Mouse (Mus musculus): ENCODE measurements around the gene Dscaml1.

The Dscaml1 gene

DNA sequence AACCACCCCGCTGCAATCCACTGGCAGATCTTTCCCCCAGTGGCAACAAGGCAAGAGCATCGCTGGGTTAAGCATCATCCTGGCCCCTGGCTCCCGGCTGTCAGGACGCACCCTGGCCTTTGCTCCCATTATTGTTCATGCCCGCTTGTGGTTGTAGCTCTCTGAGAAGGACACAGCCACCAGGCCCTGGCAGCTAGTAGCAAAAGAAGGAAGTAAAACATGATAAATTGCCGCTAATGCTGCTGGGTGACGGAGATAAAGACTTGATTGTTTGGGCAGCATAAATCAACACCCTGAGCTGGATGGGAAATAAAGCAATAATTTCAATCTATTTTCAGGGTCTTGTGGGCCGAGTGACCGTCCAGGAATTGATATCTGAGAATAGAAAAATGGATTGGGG lies 81.1 kb downstream of the Dscaml1 start:
- no peak for DNase-seq (ENCODE audit: low read depth)

DNA sequence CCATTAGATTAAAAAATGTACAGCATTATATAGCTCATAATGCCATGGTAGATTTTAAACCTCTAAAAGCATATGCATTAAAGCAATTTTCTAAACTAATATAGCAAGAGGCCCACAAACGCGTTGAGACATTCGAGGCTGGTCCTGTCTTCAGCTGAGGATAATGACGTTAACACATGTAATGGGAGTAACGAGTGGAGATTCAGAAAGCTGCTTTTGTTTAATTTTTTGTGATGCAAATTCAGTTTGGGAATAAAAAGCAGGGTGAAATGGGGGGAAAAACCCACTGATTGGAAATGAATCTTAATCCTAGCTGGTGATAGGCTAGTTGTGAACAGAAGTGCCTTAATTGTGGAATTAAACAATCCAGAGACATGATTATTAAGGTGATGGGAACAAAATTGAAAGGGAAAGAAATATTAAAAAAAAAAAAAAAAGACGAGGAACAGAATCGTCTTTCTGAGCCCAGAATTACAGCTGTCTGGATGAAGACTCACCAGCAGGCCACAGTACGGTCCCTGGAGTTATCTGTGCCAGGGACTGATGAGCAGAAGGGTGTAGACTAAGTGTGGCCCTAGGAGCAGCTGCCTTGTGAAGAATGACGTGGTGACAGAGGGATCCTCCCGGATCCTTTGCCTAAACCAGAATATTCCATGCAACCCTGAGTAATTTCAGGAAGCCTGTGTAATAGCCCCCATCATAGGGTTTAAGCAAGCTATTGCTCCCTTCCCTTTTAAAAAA lies 84.5 kb downstream of the Dscaml1 start:
- DNase-seq (ENCODE audit: low read depth) = no peak

- no peak for DNase-seq (ENCODE audit: low read depth)
Measured at GRCm38 (mm10) chr9:45517993-45518705, 91.7 kb downstream of the Dscaml1 start.

DNA sequence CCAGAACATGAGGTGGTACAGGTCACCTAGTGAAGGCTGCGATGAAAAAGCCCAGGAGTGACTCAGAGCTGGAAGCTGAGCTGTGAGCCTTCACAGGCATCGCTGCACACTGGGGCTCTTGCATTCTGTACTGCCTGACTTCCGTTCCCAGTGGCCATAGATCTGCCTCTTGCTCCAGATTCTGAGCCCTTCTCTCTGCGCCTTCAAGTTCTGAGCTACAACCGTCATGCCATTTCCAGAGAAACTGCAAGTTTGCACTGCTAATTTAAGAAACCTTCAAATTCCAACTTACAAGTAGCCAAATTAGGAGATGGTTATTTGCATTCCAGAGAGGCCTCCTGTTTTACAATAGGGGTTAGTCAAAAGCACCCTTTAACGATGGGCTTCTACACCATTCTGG lies 93.4 kb downstream of the Dscaml1 start:
- DNase-seq (ENCODE audit: low read depth) = no peak

GRCm38 (mm10) chr9:45522866-45523265 lies 96.4 kb downstream of the Dscaml1 start:
- no peak for DNase-seq (ENCODE audit: low read depth)

DNA sequence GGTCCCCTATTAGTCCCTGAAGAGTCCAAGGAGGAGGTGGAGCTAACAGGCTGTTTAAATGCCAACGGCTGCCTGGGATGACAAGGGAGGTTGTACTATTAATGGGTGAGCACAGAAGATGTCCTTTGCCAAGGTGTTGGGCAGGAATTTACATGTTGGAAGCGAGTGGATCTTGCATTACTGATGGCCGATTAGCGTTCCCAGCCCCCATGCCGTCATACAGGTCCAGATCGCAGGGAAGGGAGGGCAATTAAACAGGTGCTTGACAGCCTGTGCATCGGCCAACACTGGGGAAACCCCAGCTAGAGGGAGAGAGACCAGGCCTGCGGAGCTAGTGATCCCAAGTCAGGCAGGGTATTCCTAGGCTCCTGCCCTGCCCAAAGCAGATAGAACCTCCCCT lies 98.1 kb downstream of the Dscaml1 start:
- no peak for DNase-seq (ENCODE audit: low read depth)

GRCm38 (mm10) chr9:45533253-45533652 lies 106.8 kb downstream of the Dscaml1 start:
- DNase-seq (ENCODE audit: low read depth) = no peak

DNA sequence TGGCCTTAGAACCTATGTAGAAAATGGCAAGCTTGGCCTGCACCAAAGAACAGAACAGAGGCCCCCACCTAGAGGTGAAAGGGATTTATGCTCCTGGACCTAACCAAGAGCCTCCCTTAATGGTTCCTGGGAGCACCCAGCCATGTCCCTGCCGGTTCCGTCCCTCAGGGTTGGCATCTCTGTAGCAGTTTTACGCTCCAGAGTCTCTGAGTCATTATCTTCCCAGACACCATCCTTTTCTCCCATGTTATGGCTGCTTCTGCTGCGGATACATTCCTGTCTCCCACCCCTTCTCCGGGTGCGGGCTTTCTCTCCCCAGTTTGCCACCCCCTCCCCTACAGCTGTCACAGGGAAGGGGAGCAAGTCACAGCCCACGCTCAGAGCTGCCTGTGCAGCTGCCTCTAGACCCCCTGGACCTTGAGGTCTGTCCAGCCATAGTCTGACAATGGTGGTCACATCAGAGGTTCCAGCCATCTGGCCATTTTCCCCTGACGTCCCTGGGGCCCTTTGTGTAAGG lies 108.1 kb downstream of the Dscaml1 start:
- DNase-seq (ENCODE audit: low read depth) = no peak

DNA sequence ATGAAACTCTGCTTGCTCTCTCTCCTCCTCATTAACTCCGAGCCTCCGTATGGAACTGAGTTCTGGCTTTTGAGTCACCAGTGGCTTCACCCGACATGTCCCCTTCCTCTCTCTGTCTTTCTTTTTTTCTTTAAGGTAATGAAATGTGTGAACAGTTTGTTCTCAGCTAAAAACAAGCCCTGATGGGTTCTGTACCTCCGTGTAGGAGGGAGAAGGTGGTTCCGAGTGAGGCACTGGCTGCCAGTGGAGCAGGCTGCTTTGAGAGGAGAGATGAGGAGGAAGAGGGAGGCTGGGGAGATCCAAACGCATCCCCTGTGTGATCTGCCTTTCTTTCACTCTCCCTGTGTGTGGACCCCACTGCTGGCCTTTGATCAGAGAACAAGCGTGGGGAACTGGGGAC lies 111.2 kb downstream of the Dscaml1 start:
- no peak for DNase-seq (ENCODE audit: low read depth)

DNA sequence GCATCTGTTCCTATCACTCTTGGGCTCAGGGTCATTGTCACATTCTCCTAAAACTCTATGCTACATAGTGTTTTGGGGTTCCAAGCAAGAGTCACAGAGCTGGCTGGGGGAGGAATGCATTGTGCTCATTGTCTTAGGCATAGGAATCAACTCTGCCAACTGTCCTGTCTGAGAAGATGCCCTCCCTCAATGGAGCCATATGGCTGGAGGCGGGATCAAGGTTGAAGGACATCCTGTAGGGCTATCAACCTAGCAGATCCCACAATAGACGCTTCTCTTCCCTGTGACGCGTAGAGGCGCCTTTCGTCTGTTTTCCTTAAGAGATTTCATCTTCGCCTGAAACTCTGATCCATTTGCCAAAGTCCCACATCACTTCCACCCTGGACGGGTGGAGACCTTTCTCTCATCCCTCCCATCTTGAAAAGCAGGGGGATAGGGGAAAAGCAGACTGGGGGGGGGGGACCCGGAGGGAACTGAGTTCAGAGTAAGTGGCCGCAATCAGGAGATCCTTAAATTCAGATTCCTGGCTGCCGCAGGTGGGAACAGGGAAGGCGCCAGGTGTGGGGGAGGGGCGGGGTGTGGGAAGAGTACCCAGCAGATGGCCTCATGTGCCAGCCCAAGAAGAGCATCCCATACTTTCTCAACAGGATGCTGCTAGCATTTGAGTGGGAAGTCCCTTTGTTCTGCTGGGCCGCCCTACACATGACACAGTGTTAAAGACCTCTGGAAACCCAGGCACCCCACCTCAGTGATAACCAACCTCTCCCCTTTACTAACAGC lies 113.0 kb downstream of the Dscaml1 start:
- no peak for DNase-seq (ENCODE audit: low read depth)

DNA sequence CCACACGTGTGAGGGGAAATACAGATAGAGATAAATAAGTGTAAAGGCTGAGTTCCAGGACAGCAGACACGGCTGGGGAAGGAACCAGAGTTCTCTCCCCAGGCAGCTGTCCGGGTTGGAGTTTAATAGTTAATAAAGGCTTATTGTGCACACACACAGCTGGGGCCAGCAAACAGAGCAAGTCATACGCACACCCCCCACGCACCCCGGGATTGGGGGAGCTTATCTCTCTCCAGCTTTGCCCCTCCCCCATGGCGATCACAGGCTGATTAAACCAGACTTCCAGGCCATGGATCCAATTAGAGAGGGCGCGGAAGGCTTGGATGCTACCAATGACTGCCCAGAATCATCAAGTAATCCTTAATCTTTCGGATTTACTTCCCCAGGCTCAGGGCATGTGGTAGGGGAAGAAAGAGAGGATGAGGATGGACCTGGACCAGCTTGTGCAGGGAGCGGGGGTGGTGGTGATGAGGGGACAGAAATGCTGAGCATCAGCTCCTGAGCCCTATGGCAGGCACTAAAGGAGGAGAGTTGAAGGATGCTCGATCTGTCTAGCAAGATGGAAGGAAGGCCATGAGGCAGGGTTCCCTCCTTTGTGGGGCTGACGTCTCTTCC lies 119.7 kb downstream of the Dscaml1 start:
- no peak for DNase-seq (ENCODE audit: low read depth)

DNA sequence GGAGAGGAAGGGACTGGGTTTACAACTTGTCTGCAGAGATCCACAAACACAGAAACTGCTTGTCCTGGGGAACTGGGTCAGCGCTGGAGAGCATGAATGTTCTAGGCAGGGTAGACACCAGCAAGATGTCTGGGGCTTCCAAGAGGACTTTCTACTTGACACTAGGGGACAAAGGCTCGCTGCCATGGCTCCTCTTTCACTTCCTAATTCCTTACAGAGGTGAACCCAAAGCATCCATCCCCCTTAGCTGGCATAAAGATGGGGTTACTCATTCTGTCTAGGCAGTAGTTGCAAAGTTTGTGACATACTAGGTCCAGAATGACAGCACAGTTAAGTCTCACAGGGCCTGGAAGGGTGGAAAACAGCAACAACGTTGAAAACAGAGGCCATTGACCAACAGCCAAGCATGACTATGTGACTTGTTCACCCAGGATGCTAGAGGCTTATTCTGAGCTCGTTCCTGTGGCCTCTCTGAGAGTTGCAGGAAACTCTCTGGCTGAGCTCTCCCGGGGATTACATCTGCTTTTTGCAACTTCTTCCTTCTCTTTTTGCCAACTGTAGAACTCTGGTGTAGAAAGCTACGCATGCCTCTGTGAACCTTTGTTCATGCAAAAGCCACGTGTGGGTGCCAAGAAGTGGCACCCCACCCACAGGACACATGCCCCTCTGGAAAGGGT lies 120.6 kb downstream of the Dscaml1 start:
- DNase-seq (ENCODE audit: low read depth) = no peak

- DNase-seq (ENCODE audit: low read depth) = no peak
Measured at GRCm38 (mm10) chr9:45549796-45550195, 123.4 kb downstream of the Dscaml1 start.

DNA sequence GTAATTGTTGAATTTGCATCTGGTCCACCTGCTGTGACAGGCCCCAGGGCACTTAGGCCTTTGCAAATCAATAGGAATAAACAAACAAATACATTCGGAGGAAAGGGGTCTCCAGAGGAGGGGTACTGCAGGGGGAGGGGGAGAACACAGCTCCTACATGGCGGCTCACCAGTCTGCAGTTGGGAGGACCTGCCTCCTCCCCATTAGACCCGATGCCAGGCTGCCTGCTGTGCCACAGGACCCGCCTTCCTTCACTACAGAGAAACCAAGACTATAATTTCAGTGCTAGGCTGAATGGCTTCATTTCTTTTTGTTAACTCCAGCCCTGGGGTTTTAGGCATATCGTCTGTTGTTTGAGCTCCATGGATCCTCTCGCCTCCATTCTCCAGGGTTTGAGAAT lies 123.8 kb downstream of the Dscaml1 start:
- DNase-seq (ENCODE audit: low read depth) = no peak

DNA sequence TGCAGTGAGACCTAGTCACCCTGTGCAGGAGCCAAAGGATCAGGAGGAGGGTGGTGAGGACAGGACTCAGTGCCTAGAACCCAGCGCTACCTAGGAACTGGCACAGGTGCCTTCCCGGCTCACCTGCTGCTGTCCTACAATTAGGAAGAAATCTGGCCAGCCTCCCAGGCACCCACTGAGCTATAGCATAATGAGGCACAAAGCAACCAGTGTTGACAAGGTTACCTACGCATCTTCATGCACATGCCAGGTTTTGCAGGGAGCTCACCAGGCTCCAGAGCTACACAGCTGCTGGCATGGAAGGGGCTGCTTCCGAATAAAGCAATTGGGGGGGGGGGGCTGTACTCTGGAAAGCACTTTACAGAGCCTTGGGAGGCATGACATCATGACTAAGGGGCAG lies 124.2 kb downstream of the Dscaml1 start:
- no peak for DNase-seq (ENCODE audit: low read depth)

DNA sequence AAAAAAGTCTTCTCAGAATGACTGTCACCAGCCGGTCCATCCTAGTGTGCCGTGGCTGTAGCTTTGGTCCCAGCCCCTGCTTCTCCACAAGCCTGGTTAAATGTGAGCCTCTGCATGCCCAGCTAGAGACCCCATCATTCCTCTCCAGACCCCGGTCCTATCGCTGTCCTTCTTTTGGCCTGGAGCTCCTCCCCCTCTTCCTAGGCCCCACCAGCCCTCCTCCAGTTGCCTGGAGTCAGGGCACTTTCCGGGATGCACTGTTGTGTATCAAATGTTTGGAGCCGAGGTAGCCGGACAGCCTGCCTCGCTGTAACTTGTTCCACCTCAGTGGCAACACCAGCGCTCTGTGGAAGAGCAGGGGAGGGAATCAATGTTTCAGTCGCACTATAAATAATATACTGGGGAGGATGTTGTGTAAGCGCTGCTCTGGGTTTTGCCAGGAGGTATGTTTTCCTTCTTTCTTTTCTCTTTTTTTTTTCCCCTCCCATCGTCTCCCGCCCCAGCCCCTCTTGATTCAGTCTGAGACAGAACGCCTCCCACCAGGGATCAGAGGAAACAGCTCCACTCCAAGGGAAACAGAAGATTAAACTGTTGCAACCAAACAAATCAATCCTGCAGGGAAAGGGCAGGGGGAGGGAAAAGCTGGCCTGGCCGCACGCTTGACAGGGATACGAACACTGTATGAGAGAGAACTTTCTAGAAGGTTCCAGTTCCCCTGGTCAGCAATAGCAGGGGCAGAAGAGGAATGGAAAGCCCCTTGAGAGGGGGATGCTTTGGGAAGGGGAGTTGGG lies 128.8 kb downstream of the Dscaml1 start:
- DNase-seq (ENCODE audit: low read depth) = no peak

GRCm38 (mm10) chr9:45556882-45557281 lies 130.5 kb downstream of the Dscaml1 start:
- DNase-seq (ENCODE audit: low read depth) = no peak

DNA sequence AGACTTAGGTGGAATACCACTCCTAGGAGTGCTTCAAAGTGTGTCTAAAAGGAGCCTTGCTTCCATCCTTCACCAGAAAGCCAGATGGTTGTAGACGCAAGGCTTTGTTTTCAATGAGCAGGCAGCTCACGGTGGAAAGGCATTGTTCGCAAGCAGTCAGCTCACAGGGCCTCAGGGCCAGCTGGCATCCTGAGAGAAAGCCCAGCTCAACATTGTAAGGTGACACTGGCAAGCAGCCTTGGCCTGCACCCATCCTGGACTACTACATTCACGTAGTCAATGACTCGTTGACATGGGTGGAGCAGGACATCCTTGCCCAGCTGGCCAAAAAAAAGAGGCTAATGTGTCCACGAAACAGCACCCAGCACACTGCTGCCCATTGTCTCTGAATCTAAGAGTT lies 134.6 kb downstream of the Dscaml1 start:
- no peak for DNase-seq (ENCODE audit: low read depth)

GRCm38 (mm10) chr9:45566843-45567578 lies 140.6 kb downstream of the Dscaml1 start:
- DNase-seq (ENCODE audit: low read depth) = no peak

GRCm38 (mm10) chr9:45569680-45570079 lies 143.3 kb downstream of the Dscaml1 start:
- no peak for DNase-seq (ENCODE audit: low read depth)

Measured in NIH3T3 (cell line).